ENCODE assay signal across 10 mouse cellular contexts in the genomic region with DNA sequence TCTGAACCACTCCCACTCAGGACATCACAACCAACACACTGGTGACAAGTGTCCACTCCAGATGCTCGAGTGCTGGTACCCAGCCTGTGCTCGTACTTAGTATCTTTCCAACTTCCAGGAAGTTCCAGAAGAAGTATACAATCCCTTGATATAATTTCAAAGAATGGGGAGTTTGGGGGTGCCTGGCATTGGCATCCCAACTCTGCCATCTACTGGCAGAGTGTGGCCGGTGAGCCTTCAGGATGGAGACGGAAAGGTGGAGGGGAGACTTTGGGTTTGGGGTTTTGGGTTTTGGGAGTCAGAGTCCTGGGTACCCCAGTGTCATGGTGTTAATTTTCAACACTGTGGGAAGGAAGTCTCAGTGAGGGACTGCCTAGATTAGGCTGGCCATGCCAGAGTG. TPM values are rescaled to one million over a fixed set of nuclear protein-coding genes. Genes with fewer than 3 reads are reported as not detected.
A peak's percentile ranks its signal among the peaks of the same experiment; 100 is the strongest.
DNase-seq lines count a peak whose midpoint lies in the region; ATAC-seq and TF ChIP-seq lines count a peak whose summit lies in the region.
"Had no signal": no experiment of that assay in that cellular context is flagged by ENCODE, and none has a peak within 500 bp of the region (broad histone marks: within the 10 kb centered on the region; RNA-seq: fewer than 3 reads in every experiment).

No protein-coding gene starts in this region.

- TF ChIP-seq CTCF in kidney, postnatal 0 days (IDR thresholded peaks at IDR 0.05; ENCODE audit: low read depth): peak; percentile 73

- no peak for ATAC-seq in kidney, postnatal 0 days (replicated peaks; ENCODE audit: low FRiP score, low read depth)
- ATAC-seq in common myeloid progenitor, adult 5-6 weeks (replicated peaks; ENCODE audit: low read depth, poor library complexity, severe bottlenecking): peak; percentile 54; the same call in 1 of the 2 replicates

- H3K4me1 ChIP-seq in kidney, postnatal 0 days (replicated peaks; ENCODE audit: insufficient read depth, low read length): peaks cover 8% of the 10 kb centered on the region; the same call in 1 of the 2 replicates

- WGBS in kidney, postnatal 0 days: 42% methylated on average over 4 of the region's 4 CpGs

- peak; percentile 29 for DNase-seq in kidney, postnatal 0 days (ENCODE audit: low spot score)
- no peak for DNase-seq in kidney, postnatal 10 days
- peak; percentile 33 to 46 for DNase-seq in right cerebral cortex, postnatal 10 days (ENCODE audit: low spot score in 2 of 2)
- DNase-seq in right cerebral cortex, adult 18-20 months: no peak
- peak; percentile 73 for DNase-seq in splenic B cell, adult 2 months (ENCODE audit: low read depth, low spot score)
- DNase-seq in gastrocnemius, adult 8-10 months (ENCODE audit: low spot score in 2 of 2): no peak

- no peak overlapping the region for H3K9ac ChIP-seq in kidney, postnatal 0 days (ENCODE audit: low read depth, low read length)

- H3K36me3 ChIP-seq in kidney, postnatal 0 days (ENCODE audit: insufficient read depth, low read length): no peaks in the 10 kb centered on the region
- H3K36me3 ChIP-seq in splenic B cell, adult 2 months (ENCODE audit: control insufficient read depth, insufficient read depth, low read length, poor library complexity, severe bottlenecking): no peaks in the 10 kb centered on the region
- H3K36me3 ChIP-seq: limb, embryonic 10.5 days had no signal

- H3K4me3 ChIP-seq in kidney, postnatal 0 days (replicated peaks; ENCODE audit: low read depth, low read length): no peak overlapping the region
- H3K4me3 ChIP-seq: limb, embryonic 10.5 days had no signal

- no peaks in the 10 kb centered on the region for H3K9me3 ChIP-seq in kidney, postnatal 0 days (replicated peaks; ENCODE audit: low read length)
- H3K9me3 ChIP-seq: limb, embryonic 10.5 days had no signal

- no peak overlapping the region for H3K4me2 ChIP-seq in kidney, postnatal 0 days (ENCODE audit: low read length)

- H3K27ac ChIP-seq in kidney, postnatal 0 days: no peak overlapping the region
- H3K27ac ChIP-seq: limb, embryonic 10.5 days had no signal

- H3K27me3 ChIP-seq in kidney, postnatal 0 days (ENCODE audit: insufficient read depth, low read length): no peaks in the 10 kb centered on the region
- no peaks in the 10 kb centered on the region for H3K27me3 ChIP-seq in splenic B cell, adult 2 months (ENCODE audit: control insufficient read depth, insufficient read depth, low read length, poor library complexity, severe bottlenecking)

RNA-seq across cellular contexts. Expression of a gene that starts 10.6 kb away (rescaled TPM):
- 0.79 and 0.91 TPM in 2 replicates for polyA plus RNA-seq in kidney, postnatal 0 days (2015; fragmentation: Nextera tagmentation; extraction: Ambion mirVana)
- total RNA-seq in common myeloid progenitor, adult 5-6 weeks (2017): not detected in 2 replicates
- under 1 TPM in 3 of 4 experiments, not detected in 1; 0.47 to 0.65 (median 0.56) TPM for total RNA-seq in gastrocnemius, adult 8-10 months (2022)
- polyA plus RNA-seq: heart, embryonic 14.5 days; limb, embryonic 10.5 days had no signal

RNA-seq across cellular contexts. Expression of a gene that starts 20.4 kb away (rescaled TPM):
- polyA plus RNA-seq in kidney, postnatal 0 days (2015; fragmentation: Nextera tagmentation; extraction: Ambion mirVana): not detected in 2 replicates
- not detected in 2 replicates for total RNA-seq in common myeloid progenitor, adult 5-6 weeks (2017)
- not detected for total RNA-seq in gastrocnemius, adult 8-10 months (2022)
- polyA plus RNA-seq: heart, embryonic 14.5 days; limb, embryonic 10.5 days had no signal

RNA-seq across cellular contexts. Expression of a gene that starts 23.9 kb away (rescaled TPM):
- polyA plus RNA-seq in kidney, postnatal 0 days (2015; fragmentation: Nextera tagmentation; extraction: Ambion mirVana): 0.20 and 0.45 TPM in 2 replicates
- total RNA-seq in common myeloid progenitor, adult 5-6 weeks (2017): 0.29 and 7.6 TPM in 2 replicates
- not detected for total RNA-seq in gastrocnemius, adult 8-10 months (2022)
- polyA plus RNA-seq: heart, embryonic 14.5 days; limb, embryonic 10.5 days had no signal

RNA-seq across cellular contexts. Expression of a gene that starts 39.8 kb away (rescaled TPM):
- polyA plus RNA-seq in kidney, postnatal 0 days (2015; fragmentation: Nextera tagmentation; extraction: Ambion mirVana): not detected in 2 replicates
- total RNA-seq in common myeloid progenitor, adult 5-6 weeks (2017): not detected in 2 replicates
- total RNA-seq in gastrocnemius, adult 8-10 months (2022): under 1 TPM in 1 of 4 experiments, not detected in 3; 0.86 TPM
- polyA plus RNA-seq: heart, embryonic 14.5 days; limb, embryonic 10.5 days had no signal

RNA-seq across cellular contexts. Expression of a gene that starts 42.7 kb away (rescaled TPM):
- polyA plus RNA-seq in kidney, postnatal 0 days (2015; fragmentation: Nextera tagmentation; extraction: Ambion mirVana): 0.03 TPM in 1 of 2 replicates, not detected in the other
- total RNA-seq in common myeloid progenitor, adult 5-6 weeks (2017): not detected in 2 replicates
- total RNA-seq in gastrocnemius, adult 8-10 months (2022): not detected
- total RNA-seq: adrenal gland, adult 18-20 months had no signal
- polyA plus RNA-seq: heart, embryonic 14.5 days; limb, embryonic 10.5 days had no signal

Comparison
In these comparisons a context has a peak if more than half of its experiments do, and no peak if none do; other contexts are left out.
1. DNase-seq: peak in kidney, postnatal 0 days (single experiment), right cerebral cortex, postnatal 10 days (2 of 2) and splenic B cell, adult 2 months (single experiment); none in kidney, postnatal 10 days (single experiment), right cerebral cortex, adult 18-20 months (single experiment) and gastrocnemius, adult 8-10 months (0 of 2).